23 mouse cellular contexts compared by ENCODE assay signal in the genomic region with DNA sequence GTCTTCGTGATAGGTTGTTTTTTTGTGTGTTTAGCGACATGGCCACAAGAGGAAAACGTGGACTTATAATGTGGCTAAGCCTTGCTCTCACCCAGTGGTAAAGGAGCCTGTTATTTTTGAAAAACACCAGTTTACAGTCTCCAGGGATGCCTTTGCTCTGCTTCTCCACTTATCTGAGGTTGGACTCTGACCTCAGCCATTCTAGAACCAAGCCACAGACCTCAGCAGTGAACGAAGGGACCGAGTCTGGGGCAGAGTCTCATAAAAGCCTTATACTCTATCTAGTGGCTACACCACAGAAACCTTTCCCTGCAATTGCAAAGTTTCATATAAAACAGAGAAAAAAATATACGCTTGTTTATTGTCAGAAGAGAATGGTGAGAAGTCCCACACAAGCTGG.
"Had no signal": no experiment of that assay in that cellular context is flagged by ENCODE, and none has a peak within 500 bp of the region (broad histone marks: within the 10 kb centered on the region; RNA-seq: fewer than 3 reads in every experiment).

No protein-coding gene starts in this region.

- H3K9ac ChIP-seq: limb, embryonic 13.5 days; liver, embryonic 12.5 days; liver, embryonic 15.5 days; lung, embryonic 15.5 days; midbrain, embryonic 15.5 days; neural tube, embryonic 12.5 days; neural tube, embryonic 15.5 days had no signal

- H3K4me2 ChIP-seq: limb, embryonic 13.5 days; liver, embryonic 12.5 days; liver, embryonic 15.5 days; lung, embryonic 15.5 days; midbrain, embryonic 15.5 days; neural tube, embryonic 12.5 days; neural tube, embryonic 15.5 days had no signal

- H3K36me3 ChIP-seq: limb, embryonic 10.5 days; liver, embryonic 12.5 days; liver, embryonic 15.5 days; lung, embryonic 15.5 days; midbrain, embryonic 15.5 days; neural tube, embryonic 12.5 days had no signal

- H3K27me3 ChIP-seq: limb, embryonic 13.5 days; liver, embryonic 12.5 days; liver, embryonic 15.5 days; lung, embryonic 15.5 days; midbrain, embryonic 15.5 days; neural tube, embryonic 12.5 days; neural tube, embryonic 15.5 days had no signal

- DNase-seq: kidney, postnatal 4 days; liver; lung, adult 18-20 months; lung, postnatal 10 days; lung, postnatal 36 days; right cerebral cortex, adult 18-20 months; right cerebral cortex, postnatal 14 days; right cerebral cortex, postnatal 4 days; thymus, adult 2 months; thymus, postnatal 14 days; thymus, postnatal 4 days had no signal

- ATAC-seq: liver, embryonic 12.5 days; midbrain, embryonic 15.5 days had no signal

- H3K4me1 ChIP-seq: limb, embryonic 10.5 days; limb, embryonic 13.5 days; liver, embryonic 12.5 days; liver, embryonic 15.5 days; lung, embryonic 15.5 days; midbrain, embryonic 10.5 days; midbrain, embryonic 15.5 days; neural tube, embryonic 12.5 days; neural tube, embryonic 15.5 days had no signal

- H3K4me3 ChIP-seq: limb, embryonic 10.5 days; limb, embryonic 13.5 days; liver, embryonic 12.5 days; liver, embryonic 15.5 days; lung, embryonic 15.5 days; megakaryocyte, embryonic 14.5 days; midbrain, embryonic 10.5 days; midbrain, embryonic 15.5 days; neural tube, embryonic 12.5 days; neural tube, embryonic 15.5 days had no signal

- H3K27ac ChIP-seq: kidney, postnatal 0 days; limb, embryonic 10.5 days; limb, embryonic 13.5 days; liver, embryonic 12.5 days; liver, embryonic 15.5 days; lung, embryonic 15.5 days; midbrain, embryonic 10.5 days; midbrain, embryonic 15.5 days; neural tube, embryonic 12.5 days; neural tube, embryonic 15.5 days; stomach, postnatal 0 days had no signal

- H3K9me3 ChIP-seq: limb, embryonic 10.5 days; limb, embryonic 13.5 days; liver, embryonic 12.5 days; liver, embryonic 15.5 days; lung, embryonic 15.5 days; midbrain, embryonic 15.5 days; neural tube, embryonic 12.5 days; neural tube, embryonic 15.5 days had no signal
